Mouse (Mus musculus): Measurements from ENCODE around the gene Klk9. TPM values are rescaled to one million over a fixed set of nuclear protein-coding genes. Genes with fewer than 3 reads are reported as not detected.

Klk9 gene
- total RNA-seq (2021): not detected

- intact Hi-C loops (cut with DNase I): no loop called here
- DNase-seq: no peak
Measured at GRCm38 (mm10) chr7:43791591-43791990, at the start of gene Klk9. TSS of gene Klk9 (plus strand) at chr7:43791891.

GRCm38 (mm10) chr7:43747788-43748187 lies 43.9 kb upstream of the Klk9 start:
- intact Hi-C loops (cut with DNase I): no loop called here
- no peak for DNase-seq

- DNase-seq: no peak
- intact Hi-C loops (cut with DNase I): no loop called here
Measured at GRCm38 (mm10) chr7:43752806-43753205, 38.9 kb upstream of the Klk9 start.

DNA sequence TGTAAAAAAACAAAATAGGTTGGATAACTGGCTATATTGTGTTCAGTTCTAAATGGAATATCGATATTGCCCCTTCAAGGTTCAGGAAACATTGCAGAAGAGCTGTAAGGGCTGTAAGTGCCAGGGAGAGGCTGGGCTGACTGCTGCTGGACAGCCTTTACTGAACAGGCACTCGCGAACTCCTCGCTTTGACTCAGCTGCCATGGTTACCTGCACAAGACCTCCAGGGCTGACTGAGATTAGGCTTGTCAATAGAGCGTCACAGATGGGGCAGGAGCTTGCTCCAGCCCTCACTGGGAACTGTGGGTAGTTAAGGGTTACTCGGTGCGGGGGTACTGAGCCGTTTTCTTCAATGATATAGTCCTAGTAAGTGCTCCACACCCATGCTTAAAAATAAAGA lies 25.2 kb upstream of the Klk9 start:
- intact Hi-C loops (cut with DNase I): no loop called here
- DNase-seq: no peak

DNA sequence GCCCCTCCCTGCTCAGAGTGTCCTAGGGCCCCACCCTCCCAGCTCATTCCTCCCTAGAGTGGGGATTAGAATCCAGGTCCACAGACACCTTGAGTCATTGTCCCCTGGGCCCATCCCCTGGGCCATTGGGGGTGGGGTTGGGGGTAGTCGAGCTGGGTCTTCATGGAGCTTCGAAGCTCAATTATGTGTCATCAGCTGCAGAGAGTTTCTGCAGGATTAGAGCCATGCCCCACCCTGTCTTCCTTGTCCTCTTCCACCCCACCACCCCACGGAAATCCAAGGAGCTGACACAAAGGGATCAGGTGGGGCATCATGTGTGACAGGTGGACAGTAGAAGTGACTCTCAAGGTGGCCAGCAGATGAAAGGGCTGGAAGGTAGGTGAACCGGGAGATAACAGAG lies 23.1 kb upstream of the Klk9 start, which contains the start of gene Klk12:
TSS of gene Klk12 (plus strand) at position 301 of the 400 bp plus-strand sequence.
- DNase-seq: no peak
- intact Hi-C loops (cut with DNase I): no loop called here

DNA sequence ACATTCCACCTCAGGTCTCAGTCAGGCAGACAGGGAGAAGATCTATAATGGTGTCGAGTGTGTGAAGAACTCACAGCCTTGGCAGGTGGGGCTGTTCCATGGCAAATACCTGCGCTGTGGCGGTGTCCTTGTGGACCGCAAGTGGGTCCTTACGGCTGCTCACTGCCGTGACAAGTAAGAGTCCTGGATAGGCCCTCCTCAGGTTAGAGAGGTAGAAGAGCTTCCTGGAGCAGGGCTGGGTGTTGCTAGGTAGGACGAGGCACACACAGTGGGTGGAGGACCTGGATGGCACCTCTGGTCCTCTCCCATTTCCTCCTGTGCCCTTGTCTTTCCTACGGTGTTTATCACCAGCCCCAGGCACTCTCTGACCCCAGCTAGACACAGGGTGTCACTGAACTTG lies 22.1 kb upstream of the Klk9 start:
- intact Hi-C loops (cut with DNase I): no loop called here
- DNase-seq: no peak

GRCm38 (mm10) chr7:43770701-43771100 lies 21.0 kb upstream of the Klk9 start:
- intact Hi-C loops (cut with DNase I): no loop called here
- DNase-seq: no peak

GRCm38 (mm10) chr7:43771916-43772315 lies 19.8 kb upstream of the Klk9 start:
- no peak for DNase-seq

DNA sequence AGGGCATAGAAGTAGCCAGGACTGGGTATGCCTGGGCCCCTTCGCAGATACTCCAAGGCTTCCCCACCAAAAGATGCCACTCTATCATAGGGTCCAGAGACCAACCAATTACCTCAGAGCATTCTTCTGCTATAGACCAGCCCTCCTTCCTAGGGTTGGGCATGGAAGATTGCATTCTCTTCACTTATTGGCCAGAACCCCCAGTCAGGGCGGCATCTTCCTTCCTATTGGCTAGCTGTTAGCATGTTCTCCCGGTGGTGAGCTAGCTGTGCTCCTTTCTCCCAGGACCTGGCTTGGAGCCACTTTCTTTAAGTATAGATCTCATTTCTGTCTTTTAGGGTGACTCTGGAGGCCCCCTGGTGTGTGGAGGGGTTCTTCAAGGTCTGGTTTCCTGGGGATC lies 18.8 kb upstream of the Klk9 start:
- DNase-seq: no peak
- intact Hi-C loops (cut with DNase I): no loop called here

More at GRCm38 (mm10) chr7:43771916-43772315, 19.8 kb upstream of the Klk9 start:
- intact Hi-C loops (cut with DNase I): no loop called here

DNA sequence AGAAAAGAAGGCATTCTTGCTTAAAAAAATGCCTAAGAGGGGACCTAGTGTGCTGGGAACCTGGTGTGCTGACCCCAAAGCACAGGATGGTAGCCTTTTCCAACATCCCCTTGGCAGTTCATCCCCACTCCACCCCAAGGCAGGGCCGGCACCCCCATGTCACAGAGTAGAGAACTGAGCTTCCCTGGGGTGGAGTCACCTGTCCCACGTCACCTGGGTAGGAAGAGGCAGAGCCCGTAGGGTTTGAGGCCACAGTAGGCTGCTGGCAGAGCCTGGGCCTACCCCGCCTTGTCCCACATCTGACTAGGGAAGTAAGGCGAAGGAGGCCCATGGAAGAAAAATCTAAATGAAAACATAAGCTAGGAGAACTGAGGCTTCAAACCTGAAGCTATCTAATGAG lies 17.3 kb upstream of the Klk9 start, which contains the start of gene Klk11:
TSS of gene Klk11 (plus strand) at position 241 of the 400 bp plus-strand sequence.
- intact Hi-C loops (cut with DNase I): no loop called here
- no peak for DNase-seq

DNA sequence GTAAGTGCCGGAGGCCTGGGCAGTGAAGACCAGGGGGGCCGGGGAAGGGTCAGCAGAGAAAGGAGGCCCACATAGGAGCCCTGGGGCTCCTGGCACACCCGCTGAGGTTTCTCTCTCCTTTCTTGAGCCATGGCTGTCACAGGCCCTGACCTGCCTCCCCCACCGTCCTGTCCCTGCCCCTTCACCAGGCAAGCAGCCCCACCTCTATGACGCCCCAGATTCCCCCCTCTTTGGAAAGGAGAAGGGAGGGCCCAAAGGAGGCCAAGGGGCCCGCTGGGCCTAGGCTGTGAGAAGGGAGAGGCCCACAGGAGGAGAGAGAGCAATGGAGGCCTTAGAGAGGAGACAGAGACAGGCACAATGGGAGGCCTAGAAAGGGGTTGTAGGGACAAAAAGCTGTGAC lies 16.9 kb upstream of the Klk9 start:
- intact Hi-C loops (cut with DNase I): no loop called here
- DNase-seq: no peak

- no peak for DNase-seq
- intact Hi-C loops (cut with DNase I): no loop called here
Measured at GRCm38 (mm10) chr7:43775311-43776057, 16.2 kb upstream of the Klk9 start.

DNA sequence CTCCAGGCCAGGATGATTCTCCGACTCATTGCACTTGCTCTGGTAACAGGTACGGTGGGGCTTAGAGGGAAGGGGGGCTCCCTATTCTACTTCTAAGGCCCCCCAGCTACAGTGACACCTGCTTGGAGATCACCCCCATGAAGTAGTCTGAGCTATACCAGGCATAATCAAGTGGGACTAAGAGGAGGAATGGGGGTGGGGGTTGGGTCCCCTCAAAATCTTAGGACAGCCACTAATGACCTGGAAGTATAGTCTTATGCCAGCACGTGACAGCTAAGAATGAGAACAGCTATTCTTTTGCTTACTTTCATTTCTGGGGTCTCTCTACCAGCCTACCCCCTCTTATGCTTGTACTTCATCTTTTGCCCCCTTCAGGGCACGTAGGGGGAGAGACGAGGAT lies 15.2 kb upstream of the Klk9 start:
- intact Hi-C loops (cut with DNase I): no loop called here
- DNase-seq: no peak

GRCm38 (mm10) chr7:43777423-43777822 lies 14.3 kb upstream of the Klk9 start:
- intact Hi-C loops (cut with DNase I): no loop called here
- DNase-seq: no peak

GRCm38 (mm10) chr7:43778176-43778970 lies 13.3 kb upstream of the Klk9 start:
- no peak for DNase-seq
- intact Hi-C loops (cut with DNase I): no loop called here

DNA sequence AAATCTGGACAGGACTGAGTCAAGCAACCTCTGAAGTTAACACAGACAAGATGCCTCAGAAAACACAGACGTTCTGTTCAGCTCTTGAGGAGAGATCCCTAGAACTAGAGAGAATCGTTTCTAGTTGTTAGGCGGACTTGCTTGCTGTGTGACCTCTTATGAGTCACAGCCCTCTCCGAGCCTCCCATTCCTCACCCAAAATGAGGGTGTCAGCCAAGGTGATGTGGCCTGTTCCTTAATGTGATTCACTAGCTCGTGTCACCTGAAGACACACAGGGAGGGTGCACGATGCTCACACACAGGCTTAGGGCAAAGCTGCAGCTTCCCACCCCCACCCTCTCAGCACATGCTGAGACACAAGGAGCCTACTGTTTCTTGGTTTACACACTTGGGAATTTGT lies 11.4 kb upstream of the Klk9 start:
- no peak for DNase-seq
- intact Hi-C loops (cut with DNase I): no loop called here

GRCm38 (mm10) chr7:43780746-43781145 lies 10.9 kb upstream of the Klk9 start, which contains the start of gene Klk10:
TSS of gene Klk10 (plus strand) at chr7:43781035.
- intact Hi-C loops (cut with DNase I): no loop called here
- DNase-seq: no peak

GRCm38 (mm10) chr7:43781541-43781940 lies 10.2 kb upstream of the Klk9 start:
- intact Hi-C loops (cut with DNase I): no loop called here
- DNase-seq: no peak

- peak; percentile 74 for DNase-seq
- intact Hi-C loops (cut with DNase I): no loop called here
Measured at GRCm38 (mm10) chr7:43782275-43783265, 9.1 kb upstream of the Klk9 start.

GRCm38 (mm10) chr7:43785286-43785685 lies 6.4 kb upstream of the Klk9 start:
- no peak for DNase-seq
- intact Hi-C loops (cut with DNase I): no loop called here

GRCm38 (mm10) chr7:43788096-43788495 lies 3.6 kb upstream of the Klk9 start:
- DNase-seq: no peak
- intact Hi-C loops (cut with DNase I): no loop called here
